Mouse (Mus musculus) testis, adult 2 months (tissue): ENCODE data around the gene Sec24c.

Experiments used
- CTCF ChIP-seq: fragments of 200-500 bp; IDR thresholded peaks from 2 replicates; pipeline ENCODE4 v1.5.1; 2012; ENCODE audit warnings: low read depth, mild to moderate bottlenecking, inconsistent platforms, low read length, moderate library complexity; ENCODE audit not compliant: control insufficient read depth, insufficient read depth, insufficient replicate concordance
- POLR2A ChIP-seq: fragments of 200-500 bp; IDR thresholded peaks from 2 replicates; pipeline ENCODE4 v1.6.1; 2012; ENCODE audit warnings: low read depth, mild to moderate bottlenecking, inconsistent platforms, low read length, moderate library complexity; ENCODE audit not compliant: control insufficient read depth

- TF ChIP-seq CTCF (no peak), POLR2A (no peak)
Observed at GRCm38 (mm10) chr14:20701554-20701953, 27.4 kb downstream of the Sec24c start.
